Mouse (Mus musculus): ENCODE data around the gene Plcxd2. TPM values are rescaled to one million over a fixed set of nuclear protein-coding genes. Genes with fewer than 3 reads are reported as not detected.

The Plcxd2 gene
- 1.4 and 1.7 TPM in 2 replicates for polyA plus RNA-seq (2014; fragmentation: Nextera tagmentation; extraction: Ambion mirVana)

DNA sequence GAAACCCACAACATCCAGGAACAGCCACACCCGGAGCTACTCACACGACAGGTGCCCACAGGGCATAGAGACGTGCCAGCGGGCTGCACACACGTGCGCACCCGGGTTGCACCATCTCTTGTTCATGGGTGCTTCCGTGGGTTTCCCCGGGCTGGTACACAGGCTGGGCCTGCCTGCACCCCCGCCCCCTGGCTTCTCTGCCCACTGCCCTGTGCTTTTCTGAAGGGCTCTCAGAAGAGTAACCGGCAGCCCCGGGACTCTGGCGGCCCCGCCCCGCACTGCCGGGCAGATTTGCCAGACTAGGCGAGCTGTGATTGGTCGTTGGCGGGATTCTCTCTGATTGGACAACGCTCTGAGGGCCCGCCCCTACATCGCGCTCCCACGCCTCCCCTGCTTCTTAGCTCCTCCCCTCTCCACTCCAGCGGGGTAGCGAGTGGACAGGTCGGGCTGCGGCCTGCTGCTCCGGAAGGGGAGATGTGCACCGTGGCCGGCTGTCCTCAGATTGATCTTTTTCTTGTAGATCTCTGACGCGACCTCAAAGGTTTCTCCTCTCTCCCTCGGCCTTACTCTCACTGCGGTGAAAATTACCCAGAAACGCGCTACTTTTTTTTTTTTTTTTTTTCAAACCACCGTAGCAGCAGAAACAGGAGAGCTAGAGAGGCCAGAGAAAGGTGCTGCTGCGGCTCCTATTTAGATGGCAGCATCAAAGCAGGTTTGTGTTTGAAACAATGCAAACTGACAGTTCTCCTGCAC, at the start of gene Plcxd2:
Plcxd2 (minus strand) TSS at position 66 of the 753 bp plus-strand sequence.
- Histone ChIP-seq H3K9ac (ENCODE audit: low read length) (peak within 1 kb of the TSS; percentile 54), H3K4me2 (ENCODE audit: low read length) (peak within 1 kb of the TSS; percentile 91), H3K4me1 (replicated peaks; ENCODE audit: control insufficient read depth, insufficient read depth, low read length) (no peaks in the 10 kb centered on the region; the same call in 1 of the 2 replicates), H3K9me3 (ENCODE audit: control insufficient read depth, low read length) (no peaks in the 10 kb centered on the region), H3K27ac (ENCODE audit: low read depth) (peak within 1 kb of the TSS; percentile 81), H3K27me3 (replicated peaks; ENCODE audit: control insufficient read depth, insufficient read depth, low read length) (no peaks in the 10 kb centered on the region), H3K36me3 (ENCODE audit: control insufficient read depth, insufficient read depth, low read length) (no peaks in the 10 kb centered on the region), H3K4me3 (ENCODE audit: low read depth, low read length) (peak within 1 kb of the TSS; percentile 64)
- DNase-seq (ENCODE audit: low spot score) (peak; percentile 96), ATAC-seq (replicated peaks; ENCODE audit: low FRiP score, low TSS enrichment, low read depth) (peak; percentile 99)
- WGBS = under 1% methylated on average over 39 of the region's 39 CpGs

GRCm38 (mm10) chr16:46046906-46047305, 36.9 kb upstream of the Plcxd2 start:
- Histone ChIP-seq H3K4me2 (ENCODE audit: low read length) (no peak overlapping the region), H3K9me3 (ENCODE audit: control insufficient read depth, low read length) (no peaks in the 10 kb centered on the region), H3K27ac (ENCODE audit: low read depth) (no peak overlapping the region), H3K27me3 (replicated peaks; ENCODE audit: control insufficient read depth, insufficient read depth, low read length) (no peaks in the 10 kb centered on the region), H3K4me1 (replicated peaks; ENCODE audit: control insufficient read depth, insufficient read depth, low read length) (no peaks in the 10 kb centered on the region), H3K9ac (ENCODE audit: low read length) (no peak overlapping the region), H3K36me3 (ENCODE audit: control insufficient read depth, insufficient read depth, low read length) (no peaks in the 10 kb centered on the region), H3K4me3 (ENCODE audit: low read depth, low read length) (no peak overlapping the region)
- 78% methylated on average over 2 of the region's 2 CpGs for WGBS
- DNase-seq (ENCODE audit: low spot score) (no peak), ATAC-seq (replicated peaks; ENCODE audit: low FRiP score, low TSS enrichment, low read depth) (no peak)

- H3K36me3 ChIP-seq (ENCODE audit: control insufficient read depth, insufficient read depth, low read length) = no peaks in the 10 kb centered on the region
- no peak overlapping the region for H3K9ac ChIP-seq (ENCODE audit: low read length)
- 38% methylated on average over 2 of the region's 2 CpGs for WGBS
- no peaks in the 10 kb centered on the region for H3K4me1 ChIP-seq (replicated peaks; ENCODE audit: control insufficient read depth, insufficient read depth, low read length)
- H3K4me2 ChIP-seq (ENCODE audit: low read length) = no peak overlapping the region
- no peaks in the 10 kb centered on the region for H3K9me3 ChIP-seq (ENCODE audit: control insufficient read depth, low read length)
- no peak overlapping the region for H3K4me3 ChIP-seq (ENCODE audit: low read depth, low read length)
- ATAC-seq (replicated peaks; ENCODE audit: low FRiP score, low TSS enrichment, low read depth) = no peak
- H3K27me3 ChIP-seq (replicated peaks; ENCODE audit: control insufficient read depth, insufficient read depth, low read length) = no peaks in the 10 kb centered on the region
- DNase-seq (ENCODE audit: low spot score) = no peak
- H3K27ac ChIP-seq (ENCODE audit: low read depth) = no peak overlapping the region
These were observed 26.2 kb upstream of the Plcxd2 start for GRCm38 (mm10) chr16:46036261-46036660.

- no peak overlapping the region for H3K4me3 ChIP-seq (ENCODE audit: low read depth, low read length)
- H3K9ac ChIP-seq (ENCODE audit: low read length) = no peak overlapping the region
- no peaks in the 10 kb centered on the region for H3K27me3 ChIP-seq (replicated peaks; ENCODE audit: control insufficient read depth, insufficient read depth, low read length)
- no peak overlapping the region for H3K4me2 ChIP-seq (ENCODE audit: low read length)
- WGBS = 73% methylated on average over 9 of the region's 9 CpGs
- no peaks in the 10 kb centered on the region for H3K4me1 ChIP-seq (replicated peaks; ENCODE audit: control insufficient read depth, insufficient read depth, low read length)
- no peak for DNase-seq (ENCODE audit: low spot score)
- H3K9me3 ChIP-seq (ENCODE audit: control insufficient read depth, low read length) = no peaks in the 10 kb centered on the region
- no peak for ATAC-seq (replicated peaks; ENCODE audit: low FRiP score, low TSS enrichment, low read depth)
- H3K36me3 ChIP-seq (ENCODE audit: control insufficient read depth, insufficient read depth, low read length) = no peaks in the 10 kb centered on the region
- no peak overlapping the region for H3K27ac ChIP-seq (ENCODE audit: low read depth)
These were observed 23.9 kb upstream of the Plcxd2 start for GRCm38 (mm10) chr16:46033896-46034295.

- ATAC-seq (replicated peaks; ENCODE audit: low FRiP score, low TSS enrichment, low read depth) = 0 out of 2 replicates have a peak, but pooled peaks have one; percentile 34
- H3K27ac ChIP-seq (ENCODE audit: low read depth) = no peak overlapping the region
These were observed 13.0 kb upstream of the Plcxd2 start for GRCm38 (mm10) chr16:46022958-46023491.

DNA sequence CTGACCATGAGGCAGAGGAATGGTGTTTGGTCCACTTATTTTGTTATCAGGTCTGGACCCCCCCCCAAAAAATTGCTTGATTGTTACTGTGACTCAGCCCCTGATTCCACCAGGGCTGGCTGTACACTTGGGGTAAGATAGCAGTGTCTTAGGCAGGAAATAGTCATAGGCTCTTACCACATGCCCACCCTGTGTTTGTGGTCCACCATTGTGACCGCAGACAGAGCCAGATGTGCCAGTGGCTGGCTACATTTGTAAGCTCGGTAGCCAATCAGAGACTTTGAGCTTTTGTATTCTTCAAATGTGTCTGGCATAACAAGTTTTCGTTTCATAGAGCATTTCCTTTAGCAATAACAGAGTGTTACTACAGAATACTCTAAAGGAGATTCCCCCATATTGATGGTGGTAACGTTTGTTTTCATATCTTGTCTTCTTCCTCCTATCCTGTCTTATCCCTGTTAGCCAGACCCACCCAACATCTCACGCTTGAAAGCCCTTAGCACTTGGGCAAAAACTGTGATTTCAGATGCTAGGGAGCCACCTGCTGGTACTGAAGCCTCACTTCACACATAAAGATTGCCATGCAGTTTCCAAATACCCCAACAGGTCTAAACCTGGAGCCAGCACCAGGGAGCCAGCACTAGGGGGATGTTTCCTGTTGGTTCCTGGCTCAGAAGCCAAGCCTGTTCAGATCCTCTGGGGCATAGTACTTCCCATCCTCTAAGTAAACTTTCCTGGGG, 12.3 kb upstream of the Plcxd2 start:
- no peak overlapping the region for H3K27ac ChIP-seq (ENCODE audit: low read depth)

More at GRCm38 (mm10) chr16:46022958-46023491, 13.0 kb upstream of the Plcxd2 start:
- no peaks in the 10 kb centered on the region for H3K4me1 ChIP-seq (replicated peaks; ENCODE audit: control insufficient read depth, insufficient read depth, low read length)
- 67% methylated on average over 5 of the region's 5 CpGs for WGBS
- no peaks in the 10 kb centered on the region for H3K9me3 ChIP-seq (ENCODE audit: control insufficient read depth, low read length)
- H3K27me3 ChIP-seq (replicated peaks; ENCODE audit: control insufficient read depth, insufficient read depth, low read length) = no peaks in the 10 kb centered on the region
- no peak overlapping the region for H3K9ac ChIP-seq (ENCODE audit: low read length)
- DNase-seq (ENCODE audit: low spot score) = no peak
- no peak overlapping the region for H3K4me2 ChIP-seq (ENCODE audit: low read length)
- H3K4me3 ChIP-seq (ENCODE audit: low read depth, low read length) = no peak overlapping the region
- H3K36me3 ChIP-seq (ENCODE audit: control insufficient read depth, insufficient read depth, low read length) = no peaks in the 10 kb centered on the region

GRCm38 (mm10) chr16:46021302-46021701, 11.3 kb upstream of the Plcxd2 start:
- no peak for DNase-seq (ENCODE audit: low spot score)
- Histone ChIP-seq H3K27ac (ENCODE audit: low read depth) (no peak overlapping the region), H3K4me3 (ENCODE audit: low read depth, low read length) (no peak overlapping the region), H3K9ac (ENCODE audit: low read length) (no peak overlapping the region), H3K36me3 (ENCODE audit: control insufficient read depth, insufficient read depth, low read length) (no peaks in the 10 kb centered on the region), H3K27me3 (replicated peaks; ENCODE audit: control insufficient read depth, insufficient read depth, low read length) (no peaks in the 10 kb centered on the region), H3K4me1 (replicated peaks; ENCODE audit: control insufficient read depth, insufficient read depth, low read length) (no peaks in the 10 kb centered on the region), H3K9me3 (ENCODE audit: control insufficient read depth, low read length) (no peaks in the 10 kb centered on the region), H3K4me2 (ENCODE audit: low read length) (no peak overlapping the region)
- 77% methylated on average over 2 of the region's 2 CpGs for WGBS
- ATAC-seq (replicated peaks; ENCODE audit: low FRiP score, low TSS enrichment, low read depth) = no peak

More for the DNA sequence above, 12.3 kb upstream of the Plcxd2 start:
- peak; percentile 65 for DNase-seq (ENCODE audit: low spot score)
- Histone ChIP-seq H3K9ac (ENCODE audit: low read length) (no peak overlapping the region), H3K4me1 (replicated peaks; ENCODE audit: control insufficient read depth, insufficient read depth, low read length) (no peaks in the 10 kb centered on the region), H3K27me3 (replicated peaks; ENCODE audit: control insufficient read depth, insufficient read depth, low read length) (no peaks in the 10 kb centered on the region), H3K9me3 (ENCODE audit: control insufficient read depth, low read length) (no peaks in the 10 kb centered on the region), H3K4me2 (ENCODE audit: low read length) (no peak overlapping the region), H3K36me3 (ENCODE audit: control insufficient read depth, insufficient read depth, low read length) (no peaks in the 10 kb centered on the region), H3K4me3 (ENCODE audit: low read depth, low read length) (no peak overlapping the region)
- ATAC-seq (replicated peaks; ENCODE audit: low FRiP score, low TSS enrichment, low read depth) = peak; percentile 81
- WGBS = 46% methylated on average over 5 of the region's 5 CpGs

DNA sequence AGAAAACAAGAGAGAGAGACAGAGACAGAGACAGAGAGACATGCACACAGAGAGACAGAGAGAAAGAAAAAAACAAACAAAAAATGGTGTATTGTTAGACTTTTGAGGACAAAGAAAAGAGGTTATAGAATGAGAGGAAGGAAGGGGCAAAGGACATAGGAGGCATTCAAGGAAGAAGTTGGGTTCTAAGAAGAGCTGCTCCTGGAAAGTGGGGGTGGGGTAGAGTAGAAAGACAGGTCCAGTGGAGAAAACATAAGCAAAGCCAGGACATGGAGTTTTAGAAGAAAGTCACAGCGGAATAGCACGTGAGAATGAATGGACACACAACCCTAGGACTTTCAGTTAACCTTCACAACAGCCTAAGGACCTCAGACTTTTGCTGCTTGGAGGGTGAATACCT, 10.4 kb upstream of the Plcxd2 start:
- no peaks in the 10 kb centered on the region for H3K27me3 ChIP-seq (replicated peaks; ENCODE audit: control insufficient read depth, insufficient read depth, low read length)
- H3K4me3 ChIP-seq (ENCODE audit: low read depth, low read length) = no peak overlapping the region
- no peak overlapping the region for H3K4me2 ChIP-seq (ENCODE audit: low read length)
- WGBS = 75% methylated on average over 2 of the region's 2 CpGs
- no peak overlapping the region for H3K9ac ChIP-seq (ENCODE audit: low read length)
- no peak for DNase-seq (ENCODE audit: low spot score)
- no peak for ATAC-seq (replicated peaks; ENCODE audit: low FRiP score, low TSS enrichment, low read depth)
- H3K36me3 ChIP-seq (ENCODE audit: control insufficient read depth, insufficient read depth, low read length) = no peaks in the 10 kb centered on the region
- H3K4me1 ChIP-seq (replicated peaks; ENCODE audit: control insufficient read depth, insufficient read depth, low read length) = no peaks in the 10 kb centered on the region
- H3K27ac ChIP-seq (ENCODE audit: low read depth) = no peak overlapping the region
- no peaks in the 10 kb centered on the region for H3K9me3 ChIP-seq (ENCODE audit: control insufficient read depth, low read length)

Measured in intestine, embryonic 14.5 days (tissue).